Mouse (Mus musculus) spleen, adult 2 months (tissue): ENCODE results near the gene Hmcn1.

Experiments
- CTCF ChIP-seq: fragments of 200-500 bp; IDR thresholded peaks from 2 replicates; pipeline ENCODE4 v1.5.1; 2011; ENCODE audit warnings: mild to moderate bottlenecking, inconsistent platforms; ENCODE audit not compliant: insufficient read depth, insufficient read length, insufficient replicate concordance; ENCODE audit errors: extremely low read depth
- POLR2A ChIP-seq: fragments of 200-500 bp; IDR thresholded peaks from 2 replicates; pipeline ENCODE4 v1.6.1; 2011; ENCODE audit warnings: low read depth, low read length, inconsistent platforms

DNA sequence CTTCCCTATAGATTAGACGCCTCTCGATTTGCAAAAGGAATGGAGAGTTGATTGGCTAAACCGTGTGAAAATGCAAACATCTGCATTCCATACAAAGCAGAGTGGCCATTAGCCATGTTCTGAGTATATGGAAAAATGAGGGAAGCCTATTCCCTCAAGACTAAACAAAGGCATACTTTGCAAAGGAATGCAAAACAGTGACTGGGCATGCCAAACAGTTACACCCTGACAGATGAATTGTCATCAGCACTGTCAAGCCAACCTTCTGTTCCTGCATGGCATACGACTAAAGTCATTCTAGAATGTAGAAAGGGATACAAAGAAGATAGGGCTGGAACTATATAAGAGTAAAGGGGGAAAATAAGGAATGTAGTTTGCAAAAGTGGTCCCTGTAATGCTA is 115.3 kb downstream of the Hmcn1 start:
- TF ChIP-seq POLR2A (no peak), CTCF (no peak)
